Mouse (Mus musculus): ENCODE measurements around the gene Pbx1. TPM values are rescaled to one million over a fixed set of nuclear protein-coding genes. Genes with fewer than 3 reads are reported as not detected.

Gene Pbx1
- polyA plus RNA-seq, 3 experiments from 2014 or later: 0.05 to 0.43 TPM; not detected in 1

GRCm38 (mm10) chr1:168265594-168266390 is 166.3 kb downstream of the Pbx1 start:
- no peak for ATAC-seq

- no peak for ATAC-seq
Observed at GRCm38 (mm10) chr1:168265090-168265489, 167.0 kb downstream of the Pbx1 start.

- no peak for ATAC-seq
Observed at GRCm38 (mm10) chr1:168260391-168260790, 171.7 kb downstream of the Pbx1 start.

- ATAC-seq: no peak
Observed at GRCm38 (mm10) chr1:168258856-168259255, 173.2 kb downstream of the Pbx1 start.

GRCm38 (mm10) chr1:168255347-168255908 is 176.6 kb downstream of the Pbx1 start:
- no peak for ATAC-seq

GRCm38 (mm10) chr1:168246968-168247724 is 184.9 kb downstream of the Pbx1 start:
- ATAC-seq: no peak

- no peak for ATAC-seq
Observed at GRCm38 (mm10) chr1:168245539-168245938, 186.5 kb downstream of the Pbx1 start.

GRCm38 (mm10) chr1:168243759-168244158 is 188.3 kb downstream of the Pbx1 start:
- ATAC-seq: no peak

- ATAC-seq: no peak
Observed at GRCm38 (mm10) chr1:168243068-168243467, 189.0 kb downstream of the Pbx1 start.

GRCm38 (mm10) chr1:168241316-168241715 is 190.8 kb downstream of the Pbx1 start:
- ATAC-seq: no peak

- no peak for ATAC-seq
Observed at GRCm38 (mm10) chr1:168240846-168241245, 191.2 kb downstream of the Pbx1 start.

GRCm38 (mm10) chr1:168240386-168240785 is 191.7 kb downstream of the Pbx1 start:
- ATAC-seq: no peak

GRCm38 (mm10) chr1:168236101-168236500 is 196.0 kb downstream of the Pbx1 start:
- no peak for ATAC-seq

- ATAC-seq: no peak
Observed at GRCm38 (mm10) chr1:168234355-168234754, 197.7 kb downstream of the Pbx1 start.

- ATAC-seq: no peak
Observed at GRCm38 (mm10) chr1:168233182-168233581, 198.9 kb downstream of the Pbx1 start.

GRCm38 (mm10) chr1:168231548-168232429 is 200.3 kb downstream of the Pbx1 start:
- no peak for ATAC-seq

GRCm38 (mm10) chr1:168230858-168231257 is 201.2 kb downstream of the Pbx1 start:
- ATAC-seq: no peak

- no peak for ATAC-seq
Observed at GRCm38 (mm10) chr1:168230134-168230533, 201.9 kb downstream of the Pbx1 start.

GRCm38 (mm10) chr1:168228756-168229526 is 203.1 kb downstream of the Pbx1 start:
- no peak for ATAC-seq

GRCm38 (mm10) chr1:168226150-168226549 is 205.9 kb downstream of the Pbx1 start:
- no peak for ATAC-seq

- ATAC-seq: no peak
Observed at GRCm38 (mm10) chr1:168225595-168226127, 206.4 kb downstream of the Pbx1 start.

All from inflammation-experienced regulatory T-cells, adult 6 months (primary cell).